Comparison of ENCODE assay signal across 8 mouse cellular contexts in genomic region chr19:7340780-7341475, GRCm38 (mm10). TPM values are rescaled to one million over a fixed set of nuclear protein-coding genes. Genes with fewer than 3 reads are reported as not detected.
DNase-seq lines count a peak whose midpoint lies in the region; ATAC-seq and TF ChIP-seq lines count a peak whose summit lies in the region.

No protein-coding gene starts in this region.

- peak overlapping the region; percentile 96 for H3K4me2 ChIP-seq in kidney, embryonic 16.5 days (replicated peaks; ENCODE audit: low read depth, low read length)
- H3K4me2 ChIP-seq in embryonic facial prominence, embryonic 14.5 days (ENCODE audit: low read depth, low read length) = peak overlapping the region; percentile 81

- WGBS in kidney, embryonic 16.5 days = 0% methylated on average over 28 of the region's 46 CpGs
- WGBS in embryonic facial prominence, embryonic 14.5 days = under 1% methylated on average over 23 of the region's 46 CpGs

- H3K36me3 ChIP-seq in kidney, embryonic 16.5 days (ENCODE audit: insufficient read depth, low read length) = no peaks in the 10 kb centered on the region
- H3K36me3 ChIP-seq in G1E (replicated peaks) = peaks cover 41% of the 10 kb centered on the region
- no peaks in the 10 kb centered on the region for H3K36me3 ChIP-seq in embryonic facial prominence, embryonic 14.5 days (ENCODE audit: control insufficient read depth, insufficient read depth, low read length)

- no peaks in the 10 kb centered on the region for H3K9me3 ChIP-seq in kidney, embryonic 16.5 days (ENCODE audit: low read length)
- H3K9me3 ChIP-seq in G1E (replicated peaks) = no peaks in the 10 kb centered on the region
- H3K9me3 ChIP-seq in embryonic facial prominence, embryonic 14.5 days (ENCODE audit: control insufficient read depth, low read length) = no peaks in the 10 kb centered on the region

- peak overlapping the region; percentile 93 for H3K4me3 ChIP-seq in kidney, embryonic 16.5 days (ENCODE audit: low read length)
- peak overlapping the region; percentile 80 for H3K4me3 ChIP-seq in G1E (ENCODE audit: low read depth, low read length)
- H3K4me3 ChIP-seq in embryonic facial prominence, embryonic 14.5 days (ENCODE audit: low read depth, low read length) = peak overlapping the region; percentile 96

- no peak for DNase-seq in kidney, adult 11 months
- DNase-seq in G1E (ENCODE audit: low spot score) = peak; percentile 40
- DNase-seq in embryonic facial prominence, embryonic 14.5 days (ENCODE audit: low spot score) = no peak
- peak; percentile 55 for DNase-seq in thymus, postnatal 4 days
- no peak for DNase-seq in adipocyte (ENCODE audit: low spot score)

- no peak for TF ChIP-seq CTCF in G1E (IDR thresholded peaks at IDR 0.05; ENCODE audit: low read depth, low read length)

- ATAC-seq in kidney, embryonic 16.5 days (ENCODE audit: low FRiP score, low TSS enrichment) = peak; percentile 86
- ATAC-seq in G1E (ENCODE audit: extremely low read depth, insufficient number of reproducible peaks, low FRiP score, poor library complexity, severe bottlenecking) = no peak
- peak; percentile 77 for ATAC-seq in embryonic facial prominence, embryonic 14.5 days (ENCODE audit: low read depth)
- peak; percentile 1 for ATAC-seq in inflammation-experienced regulatory T-cells, adult 6 months
- peak; percentile 8 for ATAC-seq in megakaryocyte, adult 5-6 weeks (ENCODE audit: poor library complexity, severe bottlenecking)

- H3K27me3 ChIP-seq in kidney, embryonic 16.5 days (ENCODE audit: insufficient read depth, low read length) = no peaks in the 10 kb centered on the region
- no peaks in the 10 kb centered on the region for H3K27me3 ChIP-seq in G1E (ENCODE audit: insufficient read depth, low read length)
- H3K27me3 ChIP-seq in embryonic facial prominence, embryonic 14.5 days (replicated peaks; ENCODE audit: control insufficient read depth, insufficient read depth, low read length) = no peaks in the 10 kb centered on the region

- H3K4me1 ChIP-seq in kidney, embryonic 16.5 days (ENCODE audit: insufficient read depth, low read length) = peaks cover 46% of the 10 kb centered on the region
- peaks cover 53% of the 10 kb centered on the region for H3K4me1 ChIP-seq in G1E (ENCODE audit: insufficient read depth, low read depth, low read length)
- peaks cover 24% of the 10 kb centered on the region for H3K4me1 ChIP-seq in embryonic facial prominence, embryonic 14.5 days (ENCODE audit: control insufficient read depth, insufficient read depth, low read length)

- H3K27ac ChIP-seq in kidney, embryonic 16.5 days (ENCODE audit: low read length) = peak overlapping the region; percentile 87
- peak overlapping the region; percentile 85 for H3K27ac ChIP-seq in embryonic facial prominence, embryonic 14.5 days (replicated peaks; ENCODE audit: low read depth, low read length)

- peak overlapping the region; percentile 93 for H3K9ac ChIP-seq in kidney, embryonic 16.5 days (replicated peaks; ENCODE audit: low read length)
- peak overlapping the region; percentile 94 for H3K9ac ChIP-seq in embryonic facial prominence, embryonic 14.5 days (ENCODE audit: low read depth, low read length)

RNA-seq across cellular contexts. Expression of gene Mark2, which starts 0.7 kb away (rescaled TPM):
- 40.6 and 44.9 TPM in 2 replicates for polyA plus RNA-seq in kidney, embryonic 16.5 days (2015; fragmentation: Nextera tagmentation; extraction: Ambion mirVana)
- total RNA-seq in G1E (2014; fragmentation: Nextera tagmentation) (170 and 182 TPM in 2 replicates), G1E (2017) (18.4 and 22.0 TPM in 2 replicates)
- 297 and 319 TPM in 2 replicates for polyA plus RNA-seq in G1E (2012)
- polyA plus RNA-seq in embryonic facial prominence, embryonic 14.5 days (2014; fragmentation: Nextera tagmentation; extraction: Ambion mirVana) = 42.0 and 42.1 TPM in 2 replicates
- 10 to 100 TPM; 50.5 to 69.5 (median 57.4) TPM for polyA plus RNA-seq in inflammation-experienced regulatory T-cells, adult 6 months (2017; shearing (Covaris generic))
- total RNA-seq in megakaryocyte, adult 5-6 weeks (2015) = 75.6 and 81.8 TPM in 2 replicates
- 25.9 and 27.6 TPM in 2 replicates for total RNA-seq in megakaryocyte, adult 5-6 weeks (2017)

RNA-seq across cellular contexts. Expression of gene Spindoc, which starts 41.9 kb away (rescaled TPM):
- polyA plus RNA-seq in kidney, embryonic 16.5 days (2015; fragmentation: Nextera tagmentation; extraction: Ambion mirVana) = 33.2 and 35.7 TPM in 2 replicates
- total RNA-seq in G1E (2014; fragmentation: Nextera tagmentation) (13.3 and 18.1 TPM in 2 replicates), G1E (2017) (8.0 and 8.2 TPM in 2 replicates)
- polyA plus RNA-seq in G1E (2012) = 31.8 and 34.2 TPM in 2 replicates
- polyA plus RNA-seq in embryonic facial prominence, embryonic 14.5 days (2014; fragmentation: Nextera tagmentation; extraction: Ambion mirVana) = 18.8 and 23.5 TPM in 2 replicates
- polyA plus RNA-seq in inflammation-experienced regulatory T-cells, adult 6 months (2017; shearing (Covaris generic)) = 1 to 10 TPM; 2.8 to 4.4 (median 3.6) TPM
- 6.8 and 9.4 TPM in 2 replicates for total RNA-seq in megakaryocyte, adult 5-6 weeks (2015)
- 5.8 and 9.0 TPM in 2 replicates for total RNA-seq in megakaryocyte, adult 5-6 weeks (2017)

Comparison
In these comparisons a context has a peak if more than half of its experiments do, and no peak if none do; other contexts are left out.
1. DNase-seq: peak in G1E (single experiment) and thymus, postnatal 4 days (single experiment); none in kidney, adult 11 months (single experiment), embryonic facial prominence, embryonic 14.5 days (single experiment) and adipocyte (single experiment).
2. Peak in every context shown above with its lines, with median percentiles within 50 percentile points of each other: H3K4me3 ChIP-seq.